Mouse (Mus musculus) embryonic fibroblast, embryonic 13.5 days (primary cell): ENCODE measurements around the gene Kat2a.

Experiments
- CTCF ChIP-seq: IDR thresholded peaks from 2 replicates; pipeline ENCODE4 v1.5.1; 2011; ENCODE audit warnings: mild to moderate bottlenecking, control low read depth, low read length, moderate library complexity, borderline replicate concordance; ENCODE audit not compliant: insufficient read depth
- POLR2A ChIP-seq: IDR thresholded peaks from 2 replicates; pipeline ENCODE4 v1.6.1; 2011; ENCODE audit warnings: low read depth, mild to moderate bottlenecking, control low read depth, low read length, moderate library complexity

DNA sequence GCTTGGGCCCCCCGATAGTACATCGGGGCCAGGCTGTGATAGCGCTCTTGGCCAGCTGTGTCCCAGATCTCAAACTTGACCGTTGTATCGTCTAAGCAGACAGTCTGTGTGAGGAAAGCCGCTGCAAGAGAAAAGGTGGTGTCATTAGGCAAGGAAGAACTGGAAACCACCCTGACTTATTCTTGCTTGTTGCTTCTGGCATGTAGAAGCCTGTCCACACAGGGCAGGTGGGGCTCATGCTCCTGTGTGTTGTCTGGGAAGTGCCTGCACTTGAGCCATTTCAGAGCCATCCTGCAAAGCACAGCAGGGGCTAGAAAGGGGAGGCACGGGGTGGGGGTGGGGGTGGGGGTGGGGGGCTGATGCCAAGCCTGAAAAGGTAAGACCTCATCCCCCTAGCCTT, 6.2 kb upstream of the Kat2a start:
- no peak for TF ChIP-seq POLR2A
- no peak for TF ChIP-seq CTCF
